Mouse (Mus musculus) inflammation-experienced regulatory T-cells, adult 6 months (primary cell): ENCODE results near the gene Epsti1. TPM values are rescaled to one million over a fixed set of nuclear protein-coding genes. Genes with fewer than 3 reads are reported as not detected.

Experiments used
- ATAC-seq: one replicate; pipeline ENCODE4 v1.8.0; 2017
- polyA plus RNA-seq, 3 experiments: library from polyadenylated mRNA; unstranded; fragments of 100-300 nt; shearing (Covaris generic); gene quantifications; one replicate each; pipeline ENCODE4 v1.2.1; 2017

Epsti1 gene
- polyA plus RNA-seq, 3 experiments from 2014 or later: 86.1 to 165 (median 108) TPM

DNA sequence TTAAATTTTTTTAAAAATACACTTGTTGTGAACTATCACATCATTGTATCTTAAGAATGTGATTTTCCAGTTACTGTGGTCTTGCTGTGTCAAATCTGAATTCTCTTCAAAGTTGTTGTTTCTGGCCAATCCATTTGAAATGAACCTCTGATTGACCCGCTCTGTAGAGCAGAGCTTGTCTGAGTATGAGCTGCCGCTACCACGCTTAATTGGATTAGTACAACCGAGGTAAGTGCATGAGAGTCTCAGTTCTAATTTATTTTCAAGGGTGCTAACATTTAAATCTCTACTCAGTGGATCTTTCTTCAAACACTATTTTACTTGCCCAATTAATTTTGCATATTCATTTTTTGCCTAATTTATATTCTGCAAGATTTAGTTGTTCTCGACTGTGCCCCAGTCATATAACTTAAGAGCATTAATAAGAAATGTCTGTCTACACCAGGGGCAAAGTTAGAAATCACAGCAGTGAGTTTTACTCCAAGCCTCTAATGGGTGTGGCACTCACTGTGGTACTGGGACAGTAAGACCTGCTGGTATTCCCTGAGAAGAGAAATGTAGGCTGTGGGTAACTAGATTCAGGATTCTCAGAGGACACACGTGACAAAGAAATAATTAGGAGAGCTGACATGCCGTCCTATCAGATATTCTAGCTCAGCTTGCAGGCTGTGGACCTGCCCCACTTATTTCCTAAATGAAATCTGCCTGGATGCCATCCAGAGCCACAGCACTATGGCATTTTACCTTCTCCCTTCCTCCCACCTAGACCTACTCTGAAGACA lies 111.7 kb downstream of the Epsti1 start:
- ATAC-seq: no peak

DNA sequence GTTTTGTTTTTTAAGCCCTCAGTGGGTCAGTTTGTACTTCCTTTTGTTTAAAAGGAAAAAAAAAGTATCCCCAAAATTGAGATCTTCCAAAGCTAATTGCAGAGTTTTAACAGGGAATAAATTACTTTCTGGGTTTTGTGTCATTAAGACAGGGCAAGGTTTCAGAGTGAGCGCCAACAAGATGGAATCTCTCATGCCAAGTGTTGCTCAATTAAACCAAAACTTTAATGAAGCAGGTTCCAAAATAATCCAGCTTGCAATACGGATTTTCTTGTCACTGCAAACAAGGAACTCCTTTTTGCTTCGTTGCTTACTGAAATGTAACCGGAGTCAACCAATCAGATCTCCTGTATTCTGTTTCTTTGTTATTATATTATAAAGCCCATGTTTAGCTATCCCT lies 112.4 kb downstream of the Epsti1 start:
- no peak for ATAC-seq

DNA sequence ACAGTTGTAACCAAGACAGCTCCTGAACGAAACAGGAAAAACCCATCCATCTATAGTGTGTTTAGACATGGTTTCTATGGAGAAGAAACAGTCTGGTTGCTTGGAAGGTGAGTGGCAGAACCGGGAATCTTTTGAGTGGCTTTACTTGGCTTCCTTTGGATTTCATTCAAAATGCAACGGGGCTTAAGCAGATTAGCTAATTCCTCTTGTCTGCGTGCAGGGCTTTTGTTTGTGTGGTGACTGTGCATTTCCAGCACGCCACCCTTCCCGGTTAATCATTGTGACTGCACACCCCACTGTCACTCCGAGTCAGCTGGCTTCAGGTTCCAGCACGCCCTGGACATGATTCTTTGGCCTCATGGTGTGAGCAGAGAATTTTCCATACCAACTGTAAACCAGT lies 115.9 kb downstream of the Epsti1 start:
- no peak for ATAC-seq

DNA sequence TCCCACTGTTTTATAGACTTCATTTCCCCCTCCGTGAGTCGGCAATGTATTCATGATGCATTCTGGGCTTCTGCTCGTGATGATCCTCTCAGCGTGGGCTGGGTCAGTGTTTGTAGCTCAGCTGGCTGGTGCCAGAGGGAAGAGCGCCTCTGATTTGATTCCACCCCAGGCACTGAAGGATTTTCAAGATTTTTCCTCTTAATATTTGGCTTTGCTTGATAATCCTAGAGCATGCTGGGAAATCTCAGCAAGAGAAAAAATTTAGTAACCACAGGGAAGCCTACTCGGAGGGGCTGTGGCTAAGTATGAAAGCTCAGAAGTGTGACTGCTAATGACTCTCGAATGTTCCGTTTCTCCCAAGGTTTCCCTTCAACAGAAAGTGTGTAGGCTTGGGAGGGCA lies 134.8 kb downstream of the Epsti1 start:
- no peak for ATAC-seq

DNA sequence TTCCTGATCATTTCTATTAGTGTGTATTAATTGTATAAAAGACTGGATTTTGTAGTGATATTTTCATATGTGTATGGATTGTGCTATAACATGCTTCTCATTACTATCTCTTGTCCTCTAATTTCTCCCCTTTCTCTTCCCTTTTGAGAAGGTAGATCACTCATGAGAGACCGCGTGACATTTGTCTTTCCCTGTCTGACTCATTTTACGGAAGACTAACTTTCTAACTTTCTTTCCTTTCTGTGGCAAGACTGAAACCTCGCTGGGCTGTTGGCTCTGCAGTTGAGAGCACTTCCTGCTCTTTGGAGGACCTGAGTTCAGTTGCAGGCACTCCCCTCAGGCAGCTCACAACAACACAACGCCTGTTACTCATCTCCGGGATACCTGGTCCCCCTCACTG lies 136.6 kb downstream of the Epsti1 start:
- no peak for ATAC-seq

DNA sequence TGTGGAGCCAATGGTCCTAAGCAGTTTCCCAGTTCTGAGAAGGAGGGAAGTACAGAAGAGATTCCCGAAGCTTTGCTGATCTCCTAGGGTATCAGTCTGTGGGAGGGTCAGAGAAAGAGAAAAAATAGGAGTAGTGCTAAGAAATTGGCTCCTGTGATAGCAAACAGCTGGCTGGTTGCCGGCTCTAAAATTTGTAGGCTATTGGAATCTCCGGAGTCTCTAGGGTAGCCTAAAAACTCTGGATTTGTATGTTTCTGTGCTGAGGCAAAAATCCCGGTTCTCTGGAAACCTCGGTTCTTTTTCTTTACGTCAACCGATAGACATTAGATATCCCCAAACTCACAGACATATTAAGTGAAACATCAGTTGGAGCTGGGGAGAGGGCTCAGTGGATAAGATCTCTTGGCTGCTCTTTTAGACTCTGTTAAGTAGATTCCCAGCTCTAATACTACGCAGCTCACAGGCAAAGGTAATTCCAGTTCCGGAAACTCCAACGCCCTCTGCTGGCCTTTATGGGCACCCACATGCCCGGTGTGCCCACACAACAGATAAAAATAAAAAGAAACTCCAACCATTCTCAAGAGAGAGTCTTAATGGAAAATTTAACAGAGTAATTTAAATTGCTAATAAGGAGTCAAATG lies 138.0 kb downstream of the Epsti1 start:
- ATAC-seq: no peak

DNA sequence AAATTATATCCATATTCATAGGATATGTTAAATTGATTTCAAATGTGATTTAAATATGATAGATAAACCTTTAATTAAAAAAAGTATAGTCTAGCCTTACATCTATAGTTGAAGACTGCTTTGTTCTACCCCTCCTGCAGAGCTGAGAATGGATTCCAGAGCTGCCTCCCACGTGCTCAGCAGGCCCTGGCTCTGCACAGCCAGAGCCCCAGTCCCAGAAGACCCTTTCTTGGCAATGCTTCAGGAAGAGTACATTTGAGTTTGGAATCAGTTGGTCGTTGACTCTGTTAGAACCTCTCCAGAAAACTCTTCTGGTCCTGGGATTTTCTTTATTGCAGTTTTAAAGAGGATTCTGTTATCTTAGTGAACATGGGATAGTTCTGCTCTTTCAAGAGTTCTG lies 139.0 kb downstream of the Epsti1 start:
- no peak for ATAC-seq

DNA sequence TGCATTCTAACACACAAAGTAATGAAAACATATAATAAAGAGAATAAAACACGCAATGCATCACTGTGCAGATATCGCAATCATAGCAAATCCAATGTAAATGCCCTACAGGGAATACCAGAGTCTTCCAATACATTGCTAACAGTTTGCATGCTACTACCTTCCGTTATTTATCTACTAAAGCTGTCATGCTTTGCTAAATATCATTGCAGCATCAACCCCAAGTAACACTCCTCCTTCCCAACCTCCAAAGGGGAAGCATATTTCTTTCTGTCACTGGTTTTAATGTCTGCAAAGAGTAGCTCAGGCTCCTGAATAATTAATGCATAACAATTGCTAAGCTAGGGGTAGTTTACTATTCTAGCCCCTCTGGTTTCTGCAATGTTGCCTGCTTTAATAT lies 144.2 kb downstream of the Epsti1 start:
- ATAC-seq: no peak

DNA sequence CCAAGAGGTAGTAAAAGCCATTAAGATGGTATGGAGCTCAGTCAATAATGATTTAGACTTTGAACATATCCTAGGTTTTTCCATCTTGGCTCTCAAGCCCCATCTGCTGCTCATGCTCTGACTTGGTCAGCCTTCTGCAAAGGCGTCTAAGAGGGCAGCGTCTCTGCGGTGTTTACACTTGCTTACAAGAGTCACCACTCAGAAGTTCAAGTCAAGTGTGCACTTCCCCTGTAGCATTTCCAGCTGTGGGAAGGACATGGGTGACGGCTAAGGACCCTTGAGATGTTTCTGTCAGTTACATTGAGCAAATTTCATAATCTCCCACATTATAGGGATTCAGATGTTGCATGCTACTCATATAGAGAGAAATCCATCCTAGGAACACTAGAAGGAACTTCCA lies 144.6 kb downstream of the Epsti1 start:
- ATAC-seq: no peak

Other genes with a start within 250 kb of the Epsti1 start
- 100 to 1,000 TPM in 2 of 3 experiments, 10 to 100 TPM in 1; 89.4 to 175 (median 126) TPM for gene Dnajc15, start 29.1 kb upstream of the Epsti1 start, polyA plus RNA-seq
- gene Fam216b, start 184.8 kb downstream of the Epsti1 start, polyA plus RNA-seq: not detected